Mouse (Mus musculus): Measurements from ENCODE around the gene Pifo. TPM values are rescaled to one million over a fixed set of nuclear protein-coding genes. Genes with fewer than 3 reads are reported as not detected.

Pifo gene
- polyA plus RNA-seq, 1 experiment from 2014 or later = not detected

DNA sequence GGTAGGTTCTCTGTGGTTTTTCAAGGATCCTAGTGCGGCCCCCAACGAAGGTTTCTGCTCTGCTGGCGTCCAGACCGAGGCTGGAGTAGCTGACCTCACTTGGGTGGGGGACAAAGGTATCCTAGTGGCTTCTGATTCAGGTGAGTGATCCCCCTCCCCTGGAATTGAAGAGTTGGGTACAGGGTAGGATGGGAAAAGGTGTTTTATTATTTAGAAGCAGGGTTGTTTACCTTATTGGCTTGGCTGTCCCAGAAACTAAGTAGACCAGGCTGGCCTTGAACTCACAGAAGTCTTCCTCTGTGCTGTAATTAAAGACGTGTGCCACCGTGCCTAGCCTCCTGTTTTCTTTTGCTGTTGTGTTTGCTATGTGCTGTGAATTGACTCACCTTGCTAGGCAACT is 54.4 kb downstream of the Pifo start, which contains the start of gene Atp5f1:
Gene Atp5f1, minus strand, starts transcription at position 101 of the 400 bp plus-strand sequence.
- DNase-seq (ENCODE audit: low spot score) = no peak
- Histone ChIP-seq H3K27me3 (ENCODE audit: control insufficient read depth, insufficient read depth, low read length) (no peaks in the 10 kb centered on the region), H3K4me1 (replicated peaks; ENCODE audit: control insufficient read depth, insufficient read depth) (peaks cover 7% of the 10 kb centered on the region; the same call in 1 of the 2 replicates), H3K4me2 (replicated peaks; ENCODE audit: low read depth) (peak within 1 kb of the TSS; percentile 87), H3K9ac (ENCODE audit: low read length) (peak within 1 kb of the TSS; percentile 97), H3K36me3 (ENCODE audit: control insufficient read depth, insufficient read depth, low read length) (peaks cover 9% of the 10 kb centered on the region), H3K27ac (replicated peaks) (peak within 1 kb of the TSS; percentile 95), H3K9me3 (ENCODE audit: control insufficient read depth, low read length) (no peaks in the 10 kb centered on the region), H3K4me3 (ENCODE audit: low read depth, low read length) (peak within 1 kb of the TSS; percentile 93)
- TF ChIP-seq CTCF (IDR thresholded peaks at IDR 0.05; ENCODE audit: low read depth) (no peak), EP300 (optimal IDR thresholded peaks at IDR 0.05) (no peak)
- no peak for ATAC-seq (ENCODE audit: low FRiP score, low TSS enrichment)
- 6% methylated on average over 6 of the region's 6 CpGs for WGBS

DNA sequence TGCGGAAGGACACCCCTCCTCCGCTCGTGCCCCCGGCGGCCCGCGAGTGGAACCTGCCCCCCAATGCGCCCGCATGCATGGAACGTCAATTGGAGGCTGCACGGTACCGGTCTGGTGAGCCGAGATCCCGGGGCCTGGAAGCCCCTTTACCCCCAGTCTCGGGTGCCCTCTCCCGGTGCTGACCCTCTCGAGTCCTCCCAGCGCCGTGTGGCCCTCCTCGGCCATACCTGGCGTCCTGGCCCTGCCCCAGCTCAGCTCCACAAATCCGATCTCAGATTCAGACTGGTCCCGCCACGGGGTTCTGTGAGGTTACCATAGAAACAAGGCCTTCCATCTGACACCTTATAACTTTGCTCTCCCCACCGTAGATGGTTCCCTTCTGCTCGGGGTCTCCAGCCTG is 54.9 kb downstream of the Pifo start:
- under 1% methylated on average over 26 of the region's 26 CpGs for WGBS
- Histone ChIP-seq H3K36me3 (ENCODE audit: control insufficient read depth, insufficient read depth, low read length) (peaks cover 7% of the 10 kb centered on the region), H3K9ac (ENCODE audit: low read length) (peak overlapping the region; percentile 95), H3K9me3 (ENCODE audit: control insufficient read depth, low read length) (no peaks in the 10 kb centered on the region), H3K27me3 (ENCODE audit: control insufficient read depth, insufficient read depth, low read length) (no peaks in the 10 kb centered on the region), H3K4me2 (replicated peaks; ENCODE audit: low read depth) (peak overlapping the region; percentile 87), H3K27ac (replicated peaks) (peak overlapping the region; percentile 80), H3K4me1 (replicated peaks; ENCODE audit: control insufficient read depth, insufficient read depth) (peaks cover 7% of the 10 kb centered on the region; the same call in 1 of the 2 replicates), H3K4me3 (ENCODE audit: low read depth, low read length) (peak overlapping the region; percentile 93)
- ATAC-seq (ENCODE audit: low FRiP score, low TSS enrichment) = peak; percentile 68; the same call in 1 of the 2 replicates
- no peak for TF ChIP-seq EP300 (optimal IDR thresholded peaks at IDR 0.05)
- TF ChIP-seq CTCF (IDR thresholded peaks at IDR 0.05; ENCODE audit: low read depth) = 0 out of 2 replicates have a peak, but pooled peaks have one; percentile 3
- no peak for DNase-seq (ENCODE audit: low spot score)

DNA sequence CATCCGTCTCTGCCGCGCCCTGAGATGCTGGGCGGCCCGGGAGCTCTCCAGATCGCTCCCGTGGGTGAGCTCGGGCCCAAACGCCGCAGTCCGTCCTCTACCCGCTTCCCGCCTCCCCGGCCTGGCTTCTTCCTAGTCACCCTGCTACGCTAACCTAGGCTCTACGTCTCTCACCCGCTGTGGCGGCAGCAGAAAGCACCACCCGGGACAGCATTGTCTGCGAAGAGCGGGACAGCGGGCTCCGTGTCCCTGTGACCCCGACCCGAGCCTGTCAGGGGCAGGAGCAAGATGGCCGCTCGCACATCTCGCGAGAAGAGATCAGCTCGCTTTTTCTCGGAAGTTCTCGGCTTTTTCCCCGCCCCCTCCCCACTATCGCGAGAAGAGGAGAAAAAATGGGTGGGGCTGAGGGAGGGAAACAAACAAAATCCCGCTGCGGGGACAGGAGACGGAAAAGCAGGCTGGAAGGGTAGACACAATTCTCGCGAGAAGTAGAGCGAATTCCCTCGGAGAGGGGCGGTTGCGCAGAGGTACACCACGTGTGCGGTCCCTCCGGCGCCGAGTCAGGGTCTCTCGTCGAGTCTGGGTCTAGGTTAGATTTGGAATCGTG is 55.4 kb downstream of the Pifo start, which contains the start of gene Wdr77:
Gene Wdr77, plus strand, starts transcription at position 396 of the 607 bp plus-strand sequence.
- Histone ChIP-seq H3K27me3 (ENCODE audit: control insufficient read depth, insufficient read depth, low read length) (no peaks in the 10 kb centered on the region), H3K4me3 (ENCODE audit: low read depth, low read length) (peak within 1 kb of the TSS; percentile 93), H3K4me2 (replicated peaks; ENCODE audit: low read depth) (peak within 1 kb of the TSS; percentile 87), H3K9ac (ENCODE audit: low read length) (peak within 1 kb of the TSS; percentile 97), H3K9me3 (ENCODE audit: control insufficient read depth, low read length) (no peaks in the 10 kb centered on the region), H3K4me1 (replicated peaks; ENCODE audit: control insufficient read depth, insufficient read depth) (peaks cover 7% of the 10 kb centered on the region; the same call in 1 of the 2 replicates), H3K36me3 (ENCODE audit: control insufficient read depth, insufficient read depth, low read length) (peaks cover 3% of the 10 kb centered on the region; the same call in 1 of the 2 replicates), H3K27ac (replicated peaks) (peak within 1 kb of the TSS; percentile 95)
- peak; percentile 98 for ATAC-seq (ENCODE audit: low FRiP score, low TSS enrichment)
- WGBS = under 1% methylated on average over 49 of the region's 52 CpGs
- DNase-seq (ENCODE audit: low spot score) = peak; percentile 99
- TF ChIP-seq CTCF (IDR thresholded peaks at IDR 0.05; ENCODE audit: low read depth) (no peak), EP300 (optimal IDR thresholded peaks at IDR 0.05) (peak; percentile 100)

DNA sequence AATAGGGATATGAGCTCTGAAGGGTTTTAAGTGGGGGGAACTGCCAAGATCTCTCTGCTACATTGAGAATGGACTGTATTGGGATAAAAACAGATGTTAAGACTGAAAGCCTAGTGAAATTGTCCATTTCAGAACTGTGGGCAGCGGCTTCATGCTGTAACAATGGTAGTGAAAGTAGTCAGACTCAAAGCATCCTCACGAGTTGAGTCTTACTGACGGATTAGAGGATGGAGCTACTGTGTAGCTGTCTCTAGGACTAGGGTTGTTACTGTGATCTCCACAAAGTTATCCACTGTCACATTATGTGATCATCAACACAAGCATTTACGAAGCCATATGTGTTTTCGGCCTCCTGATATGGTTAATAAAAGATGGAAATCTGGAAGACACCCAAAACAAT is 56.2 kb downstream of the Pifo start:
- 35% methylated on average over 5 of the region's 5 CpGs for WGBS
- no peak for ATAC-seq (ENCODE audit: low FRiP score, low TSS enrichment)
- TF ChIP-seq CTCF (IDR thresholded peaks at IDR 0.05; ENCODE audit: low read depth) = no peak
- TF ChIP-seq EP300 (optimal IDR thresholded peaks at IDR 0.05) = no peak
- H3K4me2 ChIP-seq (replicated peaks; ENCODE audit: low read depth) = peak overlapping the region; percentile 77
- H3K36me3 ChIP-seq (ENCODE audit: control insufficient read depth, insufficient read depth, low read length) = no peaks in the 10 kb centered on the region
- H3K27ac ChIP-seq (replicated peaks) = peak overlapping the region; percentile 95; the same call in 1 of the 2 replicates
- no peaks in the 10 kb centered on the region for H3K27me3 ChIP-seq (ENCODE audit: control insufficient read depth, insufficient read depth, low read length)
- H3K9ac ChIP-seq (ENCODE audit: low read length) = peak overlapping the region; percentile 97
- peak overlapping the region; percentile 93 for H3K4me3 ChIP-seq (ENCODE audit: low read depth, low read length)
- no peaks in the 10 kb centered on the region for H3K9me3 ChIP-seq (ENCODE audit: control insufficient read depth, low read length)
- peaks cover 7% of the 10 kb centered on the region; the same call in 1 of the 2 replicates for H3K4me1 ChIP-seq (replicated peaks; ENCODE audit: control insufficient read depth, insufficient read depth)
- DNase-seq (ENCODE audit: low spot score) = no peak

DNA sequence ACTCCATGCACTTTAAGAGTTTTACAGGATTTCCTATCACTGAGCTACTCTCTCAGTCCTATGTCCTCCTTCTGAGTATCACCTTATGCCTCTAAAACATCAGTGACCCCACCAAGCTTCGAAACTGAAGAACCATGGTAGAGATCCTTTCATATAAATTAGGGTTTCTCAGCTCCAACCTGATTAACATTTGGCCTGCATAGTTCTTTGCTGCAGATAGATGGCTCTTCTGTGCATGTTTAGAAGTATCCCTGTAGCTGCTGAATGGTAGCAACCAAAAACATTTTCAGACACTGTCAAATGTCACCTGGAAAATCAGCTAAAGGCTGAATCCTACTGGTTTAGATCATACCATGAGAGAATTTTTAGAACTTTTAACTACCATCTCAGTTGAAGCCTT is 57.2 kb downstream of the Pifo start:
- Histone ChIP-seq H3K4me2 (replicated peaks; ENCODE audit: low read depth) (no peak overlapping the region; the same call in 1 of the 2 replicates), H3K4me3 (ENCODE audit: low read depth, low read length) (no peak overlapping the region), H3K9me3 (ENCODE audit: control insufficient read depth, low read length) (no peaks in the 10 kb centered on the region), H3K9ac (ENCODE audit: low read length) (no peak overlapping the region), H3K27ac (replicated peaks) (no peak overlapping the region), H3K36me3 (ENCODE audit: control insufficient read depth, insufficient read depth, low read length) (no peaks in the 10 kb centered on the region), H3K4me1 (replicated peaks; ENCODE audit: control insufficient read depth, insufficient read depth) (peaks cover 7% of the 10 kb centered on the region; the same call in 1 of the 2 replicates), H3K27me3 (ENCODE audit: control insufficient read depth, insufficient read depth, low read length) (no peaks in the 10 kb centered on the region)
- DNase-seq (ENCODE audit: low spot score) = no peak
- TF ChIP-seq CTCF (IDR thresholded peaks at IDR 0.05; ENCODE audit: low read depth) (peak; percentile 25; the same call in 1 of the 2 replicates), EP300 (optimal IDR thresholded peaks at IDR 0.05) (no peak)
- 98% methylated on average over 1 of the region's 1 CpGs for whole genome bisulfite sequencing
- no peak for ATAC-seq (ENCODE audit: low FRiP score, low TSS enrichment)

DNA sequence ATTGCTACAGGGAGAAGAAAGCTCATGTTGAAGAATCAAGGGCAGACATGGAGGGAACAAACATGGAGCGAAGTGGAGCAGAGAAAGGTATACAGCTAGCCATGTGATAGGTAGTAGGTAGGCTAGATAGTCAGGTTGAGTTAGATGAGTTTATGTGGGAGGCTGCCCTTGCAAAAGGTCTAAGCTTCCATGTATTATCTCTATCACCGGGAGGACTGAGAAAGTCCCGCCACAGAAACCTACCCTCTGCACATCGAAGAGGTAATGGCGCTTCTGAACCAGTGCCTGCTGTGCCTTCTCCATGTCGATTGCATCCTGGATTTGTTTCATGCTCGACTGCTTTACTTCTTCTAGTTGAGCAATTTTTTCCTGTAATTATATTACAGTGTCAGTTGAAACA is 63.1 kb downstream of the Pifo start:
- H3K27me3 ChIP-seq (ENCODE audit: control insufficient read depth, insufficient read depth, low read length) = no peaks in the 10 kb centered on the region
- H3K4me3 ChIP-seq (ENCODE audit: low read depth, low read length) = no peak overlapping the region
- no peak overlapping the region for H3K4me2 ChIP-seq (replicated peaks; ENCODE audit: low read depth)
- no peaks in the 10 kb centered on the region for H3K4me1 ChIP-seq (replicated peaks; ENCODE audit: control insufficient read depth, insufficient read depth)
- 95% methylated on average over 7 of the region's 7 CpGs for WGBS
- H3K9ac ChIP-seq (ENCODE audit: low read length) = no peak overlapping the region
- TF ChIP-seq CTCF (IDR thresholded peaks at IDR 0.05; ENCODE audit: low read depth) (no peak), EP300 (optimal IDR thresholded peaks at IDR 0.05) (no peak)
- no peak overlapping the region for H3K27ac ChIP-seq (replicated peaks)
- H3K36me3 ChIP-seq (ENCODE audit: control insufficient read depth, insufficient read depth, low read length) = peaks cover 17% of the 10 kb centered on the region
- DNase-seq (ENCODE audit: low spot score) = no peak
- no peak for ATAC-seq (ENCODE audit: low FRiP score, low TSS enrichment)
- no peaks in the 10 kb centered on the region for H3K9me3 ChIP-seq (ENCODE audit: control insufficient read depth, low read length)

Other genes with a start within 250 kb of the Pifo start
- 119 and 120 TPM in 2 replicates for gene Rap1a, start 213.3 kb downstream of the Pifo start, polyA plus RNA-seq (2015; fragmentation: Nextera tagmentation; extraction: Ambion mirVana)
- gene Adora3, start 143.8 kb downstream of the Pifo start, polyA plus RNA-seq (2015; fragmentation: Nextera tagmentation; extraction: Ambion mirVana) = 0.34 and 0.47 TPM in 2 replicates
- 0.17 and 0.36 TPM in 2 replicates for gene Tmigd3, start 143.7 kb downstream of the Pifo start, polyA plus RNA-seq (2015; fragmentation: Nextera tagmentation; extraction: Ambion mirVana)
- 0.63 and 1.2 TPM in 2 replicates for gene I830077J02Rik, start 82.0 kb downstream of the Pifo start, polyA plus RNA-seq (2015; fragmentation: Nextera tagmentation; extraction: Ambion mirVana)
- gene Wdr77, start 55.3 kb downstream of the Pifo start, polyA plus RNA-seq (2015; fragmentation: Nextera tagmentation; extraction: Ambion mirVana) = 52.7 and 54.4 TPM in 2 replicates
- 406 and 414 TPM in 2 replicates for gene Atp5f1, start 54.5 kb downstream of the Pifo start, polyA plus RNA-seq (2015; fragmentation: Nextera tagmentation; extraction: Ambion mirVana)
- 0.54 and 0.56 TPM in 2 replicates for gene Ovgp1, start 40.9 kb downstream of the Pifo start, polyA plus RNA-seq (2015; fragmentation: Nextera tagmentation; extraction: Ambion mirVana)
- gene Chil5, start 18.2 kb upstream of the Pifo start, polyA plus RNA-seq (2015; fragmentation: Nextera tagmentation; extraction: Ambion mirVana) = 0.17 TPM in 1 of 2 replicates, not detected in the other
- 1.5 and 1.9 TPM in 2 replicates for gene Chia1, start 98.6 kb upstream of the Pifo start, polyA plus RNA-seq (2015; fragmentation: Nextera tagmentation; extraction: Ambion mirVana)
- 0.24 and 0.39 TPM in 2 replicates for gene Chil3, start 152.9 kb upstream of the Pifo start, polyA plus RNA-seq (2015; fragmentation: Nextera tagmentation; extraction: Ambion mirVana)
- 1.0 and 1.2 TPM in 2 replicates for gene Chil4, start 204.9 kb upstream of the Pifo start, polyA plus RNA-seq (2015; fragmentation: Nextera tagmentation; extraction: Ambion mirVana)

Measured in stomach, postnatal 0 days (tissue).